Mouse (Mus musculus) spleen, adult 2 months (tissue): ENCODE results near the gene Rin3.

Experiments
- CTCF ChIP-seq: fragments of 200-500 bp; IDR thresholded peaks from 2 replicates; pipeline ENCODE4 v1.5.1; 2011; ENCODE audit warnings: mild to moderate bottlenecking, inconsistent platforms; ENCODE audit not compliant: insufficient read depth, insufficient read length, insufficient replicate concordance; ENCODE audit errors: extremely low read depth
- POLR2A ChIP-seq: fragments of 200-500 bp; IDR thresholded peaks from 2 replicates; pipeline ENCODE4 v1.6.1; 2011; ENCODE audit warnings: low read depth, low read length, inconsistent platforms

- no peak for TF ChIP-seq CTCF
- no peak for TF ChIP-seq POLR2A
Observed at GRCm38 (mm10) chr12:102243915-102244314, 38.9 kb upstream of the Rin3 start.
